Mouse (Mus musculus): Measurements from ENCODE around the gene Bicc1. TPM values are rescaled to one million over a fixed set of nuclear protein-coding genes. Genes with fewer than 3 reads are reported as not detected.

The Bicc1 gene
- 1 to 10 TPM; 3.7 to 4.7 TPM for total RNA-seq (2021)

- DNase-seq (ENCODE audit: extremely low spot score in 1 of 2, low spot score in 1 of 2): peak in 1 of 2 experiments; percentile 11
Measured at GRCm38 (mm10) chr10:71159676-71160235, at the start of gene Bicc1. TSS of gene Bicc1 (minus strand) at chr10:71159700.

- DNase-seq (ENCODE audit: extremely low spot score in 1 of 2, low spot score in 1 of 2): no peak
Measured at GRCm38 (mm10) chr10:71201512-71201911, 42.0 kb upstream of the Bicc1 start.

- peak in 1 of 2 experiments; percentile 18 for DNase-seq (ENCODE audit: extremely low spot score in 1 of 2, low spot score in 1 of 2)
Measured at GRCm38 (mm10) chr10:71200964-71201363, 41.5 kb upstream of the Bicc1 start.

GRCm38 (mm10) chr10:71198676-71199075 lies 39.2 kb upstream of the Bicc1 start:
- no peak for DNase-seq (ENCODE audit: extremely low spot score in 1 of 2, low spot score in 1 of 2)

- no peak for DNase-seq (ENCODE audit: extremely low spot score in 1 of 2, low spot score in 1 of 2)
Measured at GRCm38 (mm10) chr10:71197036-71197785, 37.7 kb upstream of the Bicc1 start.

- no peak for DNase-seq (ENCODE audit: extremely low spot score in 1 of 2, low spot score in 1 of 2)
Measured at GRCm38 (mm10) chr10:71195501-71195900, 36.0 kb upstream of the Bicc1 start.

- DNase-seq (ENCODE audit: extremely low spot score in 1 of 2, low spot score in 1 of 2): no peak
Measured at GRCm38 (mm10) chr10:71194713-71195112, 35.2 kb upstream of the Bicc1 start.

GRCm38 (mm10) chr10:71193319-71193718 lies 33.8 kb upstream of the Bicc1 start:
- no peak for DNase-seq (ENCODE audit: extremely low spot score in 1 of 2, low spot score in 1 of 2)

- DNase-seq (ENCODE audit: extremely low spot score in 1 of 2, low spot score in 1 of 2): no peak
Measured at GRCm38 (mm10) chr10:71192886-71193285, 33.4 kb upstream of the Bicc1 start.

GRCm38 (mm10) chr10:71188681-71189080 lies 29.2 kb upstream of the Bicc1 start:
- DNase-seq (ENCODE audit: extremely low spot score in 1 of 2, low spot score in 1 of 2): no peak

GRCm38 (mm10) chr10:71185059-71185458 lies 25.6 kb upstream of the Bicc1 start:
- no peak for DNase-seq (ENCODE audit: extremely low spot score in 1 of 2, low spot score in 1 of 2)

GRCm38 (mm10) chr10:71183339-71184031 lies 24.0 kb upstream of the Bicc1 start:
- no peak for DNase-seq (ENCODE audit: extremely low spot score in 1 of 2, low spot score in 1 of 2)

GRCm38 (mm10) chr10:71181931-71182330 lies 22.4 kb upstream of the Bicc1 start:
- DNase-seq (ENCODE audit: extremely low spot score in 1 of 2, low spot score in 1 of 2): no peak

GRCm38 (mm10) chr10:71181091-71181490 lies 21.6 kb upstream of the Bicc1 start:
- DNase-seq (ENCODE audit: extremely low spot score in 1 of 2, low spot score in 1 of 2): no peak

- no peak for DNase-seq (ENCODE audit: extremely low spot score in 1 of 2, low spot score in 1 of 2)
Measured at GRCm38 (mm10) chr10:71180057-71180456, 20.6 kb upstream of the Bicc1 start.

GRCm38 (mm10) chr10:71177201-71177600 lies 17.7 kb upstream of the Bicc1 start:
- no peak for DNase-seq (ENCODE audit: extremely low spot score in 1 of 2, low spot score in 1 of 2)

- no peak for DNase-seq (ENCODE audit: extremely low spot score in 1 of 2, low spot score in 1 of 2)
Measured at GRCm38 (mm10) chr10:71176341-71176740, 16.8 kb upstream of the Bicc1 start.

- DNase-seq (ENCODE audit: extremely low spot score in 1 of 2, low spot score in 1 of 2): no peak
Measured at GRCm38 (mm10) chr10:71175280-71175679, 15.8 kb upstream of the Bicc1 start.

- no peak for DNase-seq (ENCODE audit: extremely low spot score in 1 of 2, low spot score in 1 of 2)
Measured at GRCm38 (mm10) chr10:71171414-71171813, 11.9 kb upstream of the Bicc1 start.

- DNase-seq (ENCODE audit: extremely low spot score in 1 of 2, low spot score in 1 of 2): no peak
Measured at GRCm38 (mm10) chr10:71170771-71171170, 11.3 kb upstream of the Bicc1 start.

GRCm38 (mm10) chr10:71169811-71170210 lies 10.3 kb upstream of the Bicc1 start:
- no peak for DNase-seq (ENCODE audit: extremely low spot score in 1 of 2, low spot score in 1 of 2)

- no peak for DNase-seq (ENCODE audit: extremely low spot score in 1 of 2, low spot score in 1 of 2)
Measured at GRCm38 (mm10) chr10:71169171-71169570, 9.7 kb upstream of the Bicc1 start.

Data from layer of hippocampus, postnatal 25 days (tissue).